Mouse (Mus musculus) kidney, embryonic 15.5 days (tissue): ENCODE measurements around the gene Rhoq. TPM values are rescaled to one million over a fixed set of nuclear protein-coding genes. Genes with fewer than 3 reads are reported as not detected.

ENCODE experiments used
- ATAC-seq: fragments of 200-750 bp; cut with Nextera tagmentation; replicated peaks from 2 replicates; pipeline ENCODE4 v1.8.0; 2017; ENCODE audit warnings: moderate TSS enrichment; ENCODE audit not compliant: low FRiP score
- H3K27ac ChIP-seq: fragments of 300-500 bp; sonication (generic); 2 replicates; pipeline ENCODE4 v1.5.1; 2015; ENCODE audit warnings: mild to moderate bottlenecking, inconsistent platforms
- H3K27me3 ChIP-seq: fragments of 300-500 bp; sonication (generic); 2 replicates; pipeline ENCODE4 v1.6.1; 2015; ENCODE audit warnings: inconsistent platforms
- H3K36me3 ChIP-seq: fragments of 300-500 bp; sonication (generic); 2 replicates; pipeline ENCODE4 v1.6.1; 2015; ENCODE audit warnings: inconsistent platforms
- H3K4me1 ChIP-seq: fragments of 300-500 bp; sonication (generic); 2 replicates; pipeline ENCODE4 v1.6.1; 2015; ENCODE audit warnings: inconsistent platforms
- H3K4me2 ChIP-seq: fragments of 300-500 bp; sonication (generic); 2 replicates; pipeline ENCODE4 v1.6.1; 2015; ENCODE audit warnings: moderate library complexity, mild to moderate bottlenecking, inconsistent platforms
- H3K4me3 ChIP-seq: fragments of 300-500 bp; sonication (generic); replicated peaks from 2 replicates; pipeline ENCODE4 v1.5.1; 2015; ENCODE audit warnings: mild to moderate bottlenecking, inconsistent platforms
- H3K9ac ChIP-seq: fragments of 300-500 bp; sonication (generic); 2 replicates; pipeline ENCODE4 v1.6.1; 2015; ENCODE audit warnings: mild to moderate bottlenecking, inconsistent platforms
- H3K9me3 ChIP-seq: fragments of 300-500 bp; sonication (generic); replicated peaks from 2 replicates; pipeline ENCODE4 v1.6.1; 2016; ENCODE audit warnings: inconsistent platforms
- WGBS: fragments of 180-500 bp; shearing (Covaris S2); methylation state at CpG from one replicate; pipeline ENCODE4 v1.1.7; 2015; ENCODE audit warnings: mixed read lengths; 5-methylcytosine and 5-hydroxymethylcytosine counted together
- polyA plus RNA-seq: library from polyadenylated mRNA; unstranded; fragments of >200 nt; fragmentation: Nextera tagmentation; extraction: Ambion mirVana; gene quantifications from 2 replicates; pipeline ENCODE4 v1.2.1, GENCODE M21; 2015

The Rhoq gene
- polyA plus RNA-seq, 1 experiment from 2014 or later = 16.3 TPM

- no peak overlapping the region for H3K9ac ChIP-seq
- 0 out of 2 replicates have a peak, but pooled peaks cover 6% of the 10 kb centered on the region for H3K36me3 ChIP-seq
- peak; percentile 64 for ATAC-seq
- no peaks in the 10 kb centered on the region for H3K9me3 ChIP-seq
- peak overlapping the region; percentile 95 for H3K27ac ChIP-seq
- 1% methylated on average over 10 of the region's 10 CpGs for WGBS
- peaks cover 56% of the 10 kb centered on the region for H3K4me1 ChIP-seq
- H3K27me3 ChIP-seq = no peaks in the 10 kb centered on the region
- peak overlapping the region; percentile 89 for H3K4me3 ChIP-seq
- peak overlapping the region; percentile 88 for H3K4me2 ChIP-seq
Measured at GRCm38 (mm10) chr17:86964502-86964901, 1.6 kb downstream of the Rhoq start.

GRCm38 (mm10) chr17:86965121-86965520, 2.2 kb downstream of the Rhoq start:
- H3K36me3 ChIP-seq = peaks cover 12% of the 10 kb centered on the region
- H3K27ac ChIP-seq = peak overlapping the region; percentile 95
- ATAC-seq = no peak
- H3K9me3 ChIP-seq = no peaks in the 10 kb centered on the region
- peak overlapping the region; percentile 88 for H3K4me2 ChIP-seq
- peaks cover 54% of the 10 kb centered on the region for H3K4me1 ChIP-seq
- H3K9ac ChIP-seq = no peak overlapping the region
- peak overlapping the region; percentile 89 for H3K4me3 ChIP-seq
- 72% methylated on average over 8 of the region's 8 CpGs for WGBS
- no peaks in the 10 kb centered on the region for H3K27me3 ChIP-seq

- Histone ChIP-seq H3K9me3 (no peaks in the 10 kb centered on the region), H3K4me2 (no peak overlapping the region), H3K36me3 (peaks cover 18% of the 10 kb centered on the region), H3K27me3 (no peaks in the 10 kb centered on the region), H3K27ac (no peak overlapping the region), H3K9ac (no peak overlapping the region), H3K4me1 (peaks cover 49% of the 10 kb centered on the region), H3K4me3 (no peak overlapping the region)
- 75% methylated on average over 10 of the region's 10 CpGs for WGBS
- no peak for ATAC-seq
Measured at GRCm38 (mm10) chr17:86966040-86966439, 3.2 kb downstream of the Rhoq start.

- Histone ChIP-seq H3K9me3 (no peaks in the 10 kb centered on the region), H3K4me3 (no peak overlapping the region), H3K4me2 (no peak overlapping the region), H3K9ac (no peak overlapping the region), H3K27ac (no peak overlapping the region), H3K27me3 (no peaks in the 10 kb centered on the region), H3K36me3 (peaks cover 26% of the 10 kb centered on the region), H3K4me1 (peaks cover 39% of the 10 kb centered on the region)
- WGBS = 89% methylated on average over 12 of the region's 12 CpGs
- ATAC-seq = no peak
Measured at GRCm38 (mm10) chr17:86967048-86967447, 4.2 kb downstream of the Rhoq start.

GRCm38 (mm10) chr17:86967536-86968525, 4.9 kb downstream of the Rhoq start:
- H3K9me3 ChIP-seq = no peaks in the 10 kb centered on the region
- H3K36me3 ChIP-seq = peaks cover 33% of the 10 kb centered on the region
- H3K4me2 ChIP-seq = no peak overlapping the region
- WGBS = 66% methylated on average over 10 of the region's 10 CpGs
- H3K27me3 ChIP-seq = no peaks in the 10 kb centered on the region
- H3K4me3 ChIP-seq = no peak overlapping the region
- no peak overlapping the region for H3K9ac ChIP-seq
- peaks cover 36% of the 10 kb centered on the region for H3K4me1 ChIP-seq
- ATAC-seq = no peak
- no peak overlapping the region for H3K27ac ChIP-seq

GRCm38 (mm10) chr17:86968581-86968980, 5.7 kb downstream of the Rhoq start:
- H3K27ac ChIP-seq = no peak overlapping the region
- 80% methylated on average over 5 of the region's 5 CpGs for WGBS
- H3K27me3 ChIP-seq = no peaks in the 10 kb centered on the region
- no peak overlapping the region for H3K4me2 ChIP-seq
- H3K4me3 ChIP-seq = no peak overlapping the region
- H3K36me3 ChIP-seq = peaks cover 40% of the 10 kb centered on the region
- no peaks in the 10 kb centered on the region for H3K9me3 ChIP-seq
- ATAC-seq = no peak
- no peak overlapping the region for H3K9ac ChIP-seq
- peaks cover 36% of the 10 kb centered on the region for H3K4me1 ChIP-seq

- Histone ChIP-seq H3K4me1 (peaks cover 28% of the 10 kb centered on the region), H3K4me3 (no peak overlapping the region), H3K9ac (no peak overlapping the region), H3K9me3 (no peaks in the 10 kb centered on the region), H3K4me2 (no peak overlapping the region), H3K36me3 (peaks cover 50% of the 10 kb centered on the region), H3K27ac (no peak overlapping the region), H3K27me3 (no peaks in the 10 kb centered on the region)
- WGBS = 70% methylated on average over 5 of the region's 5 CpGs
- no peak for ATAC-seq
Measured at GRCm38 (mm10) chr17:86969582-86969981, 6.7 kb downstream of the Rhoq start.

GRCm38 (mm10) chr17:86970026-86970750, 7.3 kb downstream of the Rhoq start:
- H3K9me3 ChIP-seq = no peaks in the 10 kb centered on the region
- 94% methylated on average over 15 of the region's 15 CpGs for WGBS
- no peak overlapping the region for H3K9ac ChIP-seq
- peaks cover 22% of the 10 kb centered on the region for H3K4me1 ChIP-seq
- no peak overlapping the region for H3K4me3 ChIP-seq
- peaks cover 56% of the 10 kb centered on the region for H3K36me3 ChIP-seq
- no peak for ATAC-seq
- H3K27ac ChIP-seq = no peak overlapping the region
- no peak overlapping the region for H3K4me2 ChIP-seq
- H3K27me3 ChIP-seq = no peaks in the 10 kb centered on the region

- no peak overlapping the region for H3K27ac ChIP-seq
- H3K27me3 ChIP-seq = no peaks in the 10 kb centered on the region
- 71% methylated on average over 5 of the region's 5 CpGs for WGBS
- H3K36me3 ChIP-seq = peaks cover 64% of the 10 kb centered on the region
- no peak overlapping the region for H3K4me3 ChIP-seq
- no peak for ATAC-seq
- H3K4me2 ChIP-seq = no peak overlapping the region
- H3K4me1 ChIP-seq = peaks cover 17% of the 10 kb centered on the region
- no peak overlapping the region for H3K9ac ChIP-seq
- H3K9me3 ChIP-seq = no peaks in the 10 kb centered on the region
Measured at GRCm38 (mm10) chr17:86971036-86971435, 8.2 kb downstream of the Rhoq start.

GRCm38 (mm10) chr17:86971860-86972259, 9.0 kb downstream of the Rhoq start:
- Histone ChIP-seq H3K4me3 (no peak overlapping the region), H3K9me3 (no peaks in the 10 kb centered on the region), H3K27me3 (no peaks in the 10 kb centered on the region), H3K4me2 (no peak overlapping the region), H3K36me3 (peaks cover 66% of the 10 kb centered on the region), H3K27ac (no peak overlapping the region), H3K4me1 (peaks cover 17% of the 10 kb centered on the region), H3K9ac (no peak overlapping the region)
- ATAC-seq = no peak
- WGBS = 82% methylated on average over 7 of the region's 7 CpGs

GRCm38 (mm10) chr17:86973097-86973496, 10.2 kb downstream of the Rhoq start:
- Histone ChIP-seq H3K4me1 (peaks cover 8% of the 10 kb centered on the region), H3K9me3 (no peaks in the 10 kb centered on the region), H3K4me2 (no peak overlapping the region), H3K4me3 (no peak overlapping the region), H3K36me3 (peaks cover 66% of the 10 kb centered on the region), H3K27me3 (no peaks in the 10 kb centered on the region), H3K9ac (no peak overlapping the region), H3K27ac (no peak overlapping the region)
- ATAC-seq = no peak
- WGBS = 91% methylated on average over 2 of the region's 2 CpGs

- H3K27ac ChIP-seq = no peak overlapping the region
- H3K9me3 ChIP-seq = no peaks in the 10 kb centered on the region
- H3K4me3 ChIP-seq = no peak overlapping the region
- no peak for ATAC-seq
- 71% methylated on average over 10 of the region's 10 CpGs for WGBS
- H3K9ac ChIP-seq = no peak overlapping the region
- H3K36me3 ChIP-seq = peaks cover 72% of the 10 kb centered on the region
- H3K4me2 ChIP-seq = no peak overlapping the region
- H3K4me1 ChIP-seq = no peaks in the 10 kb centered on the region
- no peaks in the 10 kb centered on the region for H3K27me3 ChIP-seq
Measured at GRCm38 (mm10) chr17:86976387-86976786, 13.5 kb downstream of the Rhoq start.
